Mouse (Mus musculus): ENCODE measurements at regions not wholly inside any gene's neighbourhood (a gene's known extent, or its start where the extent isn't known, plus 50 kb on each side); places are given as distances from the start of the nearest gene placed in this dataset.

- intact Hi-C loops (cut with DNase I), result no loop called here
These were observed 339.1 kb upstream of the Msl3l2 start for GRCm38 (mm10) chr10:55767571-55767970.

GRCm38 (mm10) chr10:55769642-55770041 is 337.1 kb upstream of the Msl3l2 start:
- no peak for DNase-seq (ENCODE audit: extremely low spot score in 1 of 2, low spot score in 2 of 2)
- intact Hi-C loops (cut with DNase I), result no loop called here

More at GRCm38 (mm10) chr10:55767571-55767970, 339.1 kb upstream of the Msl3l2 start:
- peak in 1 of 2 experiments; percentile 21 for DNase-seq (ENCODE audit: extremely low spot score in 1 of 2, low spot score in 2 of 2)

GRCm38 (mm10) chr10:55782674-55783469 is 323.8 kb upstream of the Msl3l2 start:
- DNase-seq (ENCODE audit: extremely low spot score in 1 of 2, low spot score in 2 of 2), result no peak
- intact Hi-C loops (cut with DNase I), result no loop called here

- DNase-seq (ENCODE audit: extremely low spot score in 1 of 2, low spot score in 2 of 2), result no peak
- intact Hi-C loops (cut with DNase I), result no loop called here
These were observed 292.8 kb upstream of the Msl3l2 start for GRCm38 (mm10) chr10:55813966-55814365.

- no peak for DNase-seq (ENCODE audit: extremely low spot score in 1 of 2, low spot score in 2 of 2)
- intact Hi-C loops (cut with DNase I), result no loop called here
These were observed 255.4 kb upstream of the Msl3l2 start for GRCm38 (mm10) chr10:55851361-55851760.

- intact Hi-C loops (cut with DNase I), result no loop called here
- no peak for DNase-seq (ENCODE audit: extremely low spot score in 1 of 2, low spot score in 2 of 2)
These were observed 214.1 kb upstream of the Msl3l2 start for GRCm38 (mm10) chr10:55892606-55893005.

GRCm38 (mm10) chr10:55929100-55929499 is 177.6 kb upstream of the Msl3l2 start:
- no peak for DNase-seq (ENCODE audit: extremely low spot score in 1 of 2, low spot score in 2 of 2)
- intact Hi-C loops (cut with DNase I), result no loop called here

- no peak for DNase-seq (ENCODE audit: extremely low spot score in 1 of 2, low spot score in 2 of 2)
- intact Hi-C loops (cut with DNase I), result no loop called here
These were observed 172.7 kb upstream of the Msl3l2 start for GRCm38 (mm10) chr10:55933993-55934392.

GRCm38 (mm10) chr10:55935447-55935846 is 171.3 kb upstream of the Msl3l2 start:
- no peak for DNase-seq (ENCODE audit: extremely low spot score in 1 of 2, low spot score in 2 of 2)
- intact Hi-C loops (cut with DNase I), result no loop called here

- intact Hi-C loops (cut with DNase I), result no loop called here
- no peak for DNase-seq (ENCODE audit: extremely low spot score in 1 of 2, low spot score in 2 of 2)
These were observed 144.0 kb upstream of the Msl3l2 start for GRCm38 (mm10) chr10:55962627-55963203.
